Mouse (Mus musculus) v-Abl transformed pro-B cells (cell line): ENCODE data around the gene Fbxw22.
"Not testable (repeated sequence)": the region's sequence is repeated elsewhere in the genome, so short reads cannot be mapped to it uniquely, and the experiment has no call there.

Experiments
- in situ Hi-C, 2 experiments: fragments of 400-800 bp; cut with MboI; formaldehyde crosslinking; loops; one replicate each; pipeline ENCODE4 v1.15.1; 2025; ENCODE audit not compliant: unreplicated experiment in 2 of 2

Gene Fbxw22

GRCm38 (mm10) chr9:109404196-109404595 is at the start of gene Fbxw22:
Fbxw22 (minus strand) TSS chr9:109404296.
- in situ Hi-C loops = loop anchor here in 1 of 2 experiments (25.0 kb wide), 1 partner anchor 883 kb away; no protein-coding TSS in a partner anchor

- in situ Hi-C loops = no loop called here
Observed at GRCm38 (mm10) chr9:109449040-109449439, 44.9 kb upstream of the Fbxw22 start, which contains the start of gene Fbxw16. Fbxw16 (minus strand) TSS chr9:109449140.

- in situ Hi-C loops = no loop called here
Observed at GRCm38 (mm10) chr9:109432956-109433355, 28.9 kb upstream of the Fbxw22 start.

GRCm38 (mm10) chr9:109339559-109339958 is 64.5 kb downstream of the Fbxw22 start, which contains the start of gene Fbxw28:
Fbxw28 (minus strand) TSS chr9:109339659.
- in situ Hi-C loops = not testable (repeated sequence)
